Mouse (Mus musculus): Measurements from ENCODE around the gene Socs2. TPM values are rescaled to one million over a fixed set of nuclear protein-coding genes. Genes with fewer than 3 reads are reported as not detected.

Gene Socs2
- polyA plus RNA-seq (2012): 87.6 and 101 TPM in 2 replicates

- no peak for TF ChIP-seq GATA1 (IDR thresholded peaks at IDR 0.05; ENCODE audit: low read length)
These were observed at the start of gene Socs2 for GRCm38 (mm10) chr10:95416685-95417495. TSS of gene Socs2 (minus strand) at chr10:95417180.

- no peak for TF ChIP-seq GATA1 (IDR thresholded peaks at IDR 0.05; ENCODE audit: low read length)
These were observed 48.5 kb upstream of the Socs2 start for GRCm38 (mm10) chr10:95465485-95465896.

- TF ChIP-seq GATA1 (IDR thresholded peaks at IDR 0.05; ENCODE audit: low read length): no peak
These were observed 47.5 kb upstream of the Socs2 start for GRCm38 (mm10) chr10:95464527-95464926.

DNA sequence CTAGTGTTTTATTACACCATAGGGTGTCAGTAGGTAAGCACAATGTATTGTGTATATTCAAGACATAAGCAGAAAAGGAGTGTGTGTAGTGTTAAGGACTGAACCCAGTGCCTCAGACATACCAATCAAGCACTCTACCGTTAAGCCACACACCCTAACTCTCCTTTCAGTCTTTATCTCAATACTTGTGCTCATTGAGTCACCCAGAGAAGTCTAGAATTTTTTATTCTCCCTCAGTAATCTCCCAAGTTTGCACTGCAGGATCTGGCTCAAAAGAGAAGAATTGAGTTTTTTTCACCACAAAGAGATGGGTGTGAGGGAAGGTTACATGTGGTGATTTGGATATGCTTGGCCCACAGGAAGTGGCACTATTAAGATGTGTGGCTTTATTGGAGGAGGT, 45.3 kb upstream of the Socs2 start:
- no peak for TF ChIP-seq GATA1 (IDR thresholded peaks at IDR 0.05; ENCODE audit: low read length)

DNA sequence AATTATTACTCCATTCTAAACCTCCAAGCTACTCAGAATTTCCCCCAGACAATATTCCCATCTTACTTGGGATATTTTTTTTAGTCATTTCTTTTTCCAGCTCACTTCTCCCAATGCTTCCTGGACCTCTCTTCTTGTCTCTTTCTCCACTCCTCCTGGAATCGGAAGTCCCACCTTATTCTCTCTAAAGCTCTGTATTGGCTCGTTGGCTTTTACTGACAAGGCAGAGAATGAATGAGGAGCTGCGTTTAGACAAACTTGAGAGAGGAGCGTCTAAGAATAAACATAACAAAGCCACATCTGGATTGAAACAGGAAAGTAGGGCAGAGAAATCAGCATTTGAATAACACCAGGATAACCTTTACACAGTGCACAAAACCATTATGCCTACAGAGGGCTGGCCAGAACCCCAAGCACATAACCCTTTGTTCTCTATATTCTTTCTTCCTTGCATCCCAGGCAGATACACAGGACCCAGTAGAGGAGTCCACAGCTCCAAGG, 44.1 kb upstream of the Socs2 start:
- TF ChIP-seq GATA1 (IDR thresholded peaks at IDR 0.05; ENCODE audit: low read length): no peak

DNA sequence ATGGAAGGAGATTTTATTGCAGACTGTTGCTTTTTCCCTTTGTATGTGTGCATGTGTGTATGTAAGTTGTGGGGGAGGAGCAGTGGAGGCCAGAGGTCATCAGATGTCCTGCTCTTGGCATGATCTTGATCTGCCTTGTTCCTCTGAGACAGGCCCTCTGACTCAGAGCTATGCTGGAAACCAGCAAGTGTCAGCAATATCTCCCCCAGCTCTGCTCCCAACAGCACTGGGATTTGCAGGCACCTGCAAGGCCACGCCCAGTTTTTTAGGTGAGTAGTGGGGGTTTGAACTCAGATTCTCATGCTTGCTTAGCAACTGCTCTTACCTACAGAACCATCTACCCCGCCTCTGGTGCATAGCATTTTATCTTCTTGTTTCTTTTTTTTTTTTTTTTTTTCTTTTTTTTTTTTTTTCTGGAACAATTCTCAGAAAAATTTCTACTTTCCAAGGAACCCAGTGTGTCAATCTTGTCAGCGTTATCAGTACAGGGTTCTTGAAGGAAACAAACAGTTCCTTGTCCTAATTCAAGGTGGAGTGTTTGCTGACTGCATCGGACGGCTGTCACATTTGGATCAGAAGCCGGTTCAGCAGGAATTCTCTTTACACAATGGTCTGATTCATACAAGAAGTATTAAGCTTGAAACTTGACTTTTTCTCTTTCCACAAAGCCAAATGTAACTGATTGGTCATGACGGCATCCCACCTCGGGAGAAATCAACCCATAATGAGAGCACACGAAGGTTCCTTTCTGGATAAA, 41.2 kb upstream of the Socs2 start:
- no peak for TF ChIP-seq GATA1 (IDR thresholded peaks at IDR 0.05; ENCODE audit: low read length)

GRCm38 (mm10) chr10:95457367-95458049, 40.5 kb upstream of the Socs2 start:
- TF ChIP-seq GATA1 (IDR thresholded peaks at IDR 0.05; ENCODE audit: low read length): no peak

DNA sequence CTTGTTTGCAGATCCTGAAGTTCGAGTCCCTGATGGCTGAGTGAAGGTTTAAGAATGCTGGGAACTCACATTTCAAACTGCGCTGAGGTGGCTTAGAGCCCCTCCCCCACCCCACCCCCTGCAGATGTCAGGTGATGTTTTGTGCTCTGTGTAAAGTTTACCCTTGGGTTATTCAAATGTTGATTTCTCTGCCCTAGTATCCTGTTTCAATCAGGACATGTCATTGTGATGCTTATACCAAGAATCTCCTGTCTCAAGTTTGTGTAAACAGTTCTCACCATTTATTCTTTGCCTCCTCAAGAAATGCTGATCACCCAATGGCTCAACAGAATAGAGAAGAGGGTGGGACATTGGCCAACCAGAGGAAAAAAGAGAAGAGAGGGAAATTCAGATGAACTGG, 39.1 kb upstream of the Socs2 start:
- no peak for TF ChIP-seq GATA1 (IDR thresholded peaks at IDR 0.05; ENCODE audit: low read length)

- no peak for TF ChIP-seq GATA1 (IDR thresholded peaks at IDR 0.05; ENCODE audit: low read length)
These were observed 36.3 kb upstream of the Socs2 start for GRCm38 (mm10) chr10:95453282-95453681.

DNA sequence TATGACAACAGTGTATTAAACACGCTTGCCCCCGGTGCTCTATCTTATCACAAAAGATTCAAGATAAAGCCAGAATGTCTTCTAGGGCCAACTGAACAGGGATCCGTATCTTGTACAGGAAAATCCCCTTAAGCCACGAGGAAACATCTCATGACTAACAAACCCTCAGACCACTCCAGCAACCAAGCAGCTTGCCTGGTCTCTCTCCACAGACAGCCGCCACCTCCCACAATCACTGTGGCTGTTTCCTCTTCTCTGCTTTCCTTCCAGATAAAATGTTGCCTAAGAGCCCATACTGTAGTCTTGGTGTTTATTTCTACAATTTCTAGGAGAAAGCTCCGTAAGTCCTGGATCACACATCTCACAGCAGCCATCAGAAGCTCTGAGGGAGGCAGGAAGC, 32.1 kb upstream of the Socs2 start:
- TF ChIP-seq GATA1 (IDR thresholded peaks at IDR 0.05; ENCODE audit: low read length): no peak

GRCm38 (mm10) chr10:95447954-95448353, 31.0 kb upstream of the Socs2 start:
- TF ChIP-seq GATA1 (IDR thresholded peaks at IDR 0.05; ENCODE audit: low read length): no peak

DNA sequence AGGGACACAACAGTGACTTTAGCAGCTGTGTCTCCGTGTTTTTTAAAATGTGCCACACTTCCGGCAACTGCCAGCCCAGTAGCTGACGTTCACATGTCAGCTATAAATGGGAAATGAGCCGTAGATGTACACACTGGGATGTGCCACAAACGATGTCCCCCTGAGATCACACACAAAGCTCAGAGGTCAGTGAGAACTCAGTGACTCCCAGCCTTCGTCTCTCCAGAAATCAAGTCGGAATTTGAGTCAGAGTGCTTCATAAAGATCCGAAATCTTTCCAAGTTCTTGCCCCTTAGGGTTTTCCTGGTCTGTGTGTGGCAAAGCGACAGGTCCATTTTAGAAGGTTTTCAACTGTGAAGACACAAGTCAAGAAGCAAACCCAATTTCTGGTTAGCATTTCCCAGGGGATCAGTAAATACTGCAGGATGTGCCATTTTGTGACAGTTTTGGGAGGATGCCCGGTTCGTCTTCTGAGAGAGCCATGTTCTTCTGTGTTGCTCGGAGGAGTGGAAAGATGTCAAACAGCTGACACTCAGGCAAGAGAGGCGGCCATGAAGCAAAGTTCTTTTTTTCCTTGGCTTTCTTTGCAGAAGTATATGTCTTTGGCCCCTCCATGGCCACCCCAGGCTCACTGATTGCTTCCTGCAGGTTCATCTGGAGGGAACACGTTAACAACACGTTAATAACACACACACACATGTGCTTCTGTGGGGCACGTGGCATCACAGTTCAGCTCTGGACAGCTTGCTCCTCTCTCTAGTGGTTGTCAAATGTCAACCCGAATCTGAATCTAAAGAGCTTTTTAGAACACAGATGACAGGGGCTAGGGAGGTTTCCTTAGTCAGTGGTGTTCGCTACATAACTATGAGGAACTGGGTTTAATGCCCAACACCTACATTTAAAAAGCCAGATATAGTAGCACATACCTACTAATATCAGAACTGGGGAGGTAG, 28.4 kb upstream of the Socs2 start:
- no peak for TF ChIP-seq GATA1 (IDR thresholded peaks at IDR 0.05; ENCODE audit: low read length)

- TF ChIP-seq GATA1 (IDR thresholded peaks at IDR 0.05; ENCODE audit: low read length): no peak
These were observed 25.4 kb upstream of the Socs2 start for GRCm38 (mm10) chr10:95442334-95442733.

DNA sequence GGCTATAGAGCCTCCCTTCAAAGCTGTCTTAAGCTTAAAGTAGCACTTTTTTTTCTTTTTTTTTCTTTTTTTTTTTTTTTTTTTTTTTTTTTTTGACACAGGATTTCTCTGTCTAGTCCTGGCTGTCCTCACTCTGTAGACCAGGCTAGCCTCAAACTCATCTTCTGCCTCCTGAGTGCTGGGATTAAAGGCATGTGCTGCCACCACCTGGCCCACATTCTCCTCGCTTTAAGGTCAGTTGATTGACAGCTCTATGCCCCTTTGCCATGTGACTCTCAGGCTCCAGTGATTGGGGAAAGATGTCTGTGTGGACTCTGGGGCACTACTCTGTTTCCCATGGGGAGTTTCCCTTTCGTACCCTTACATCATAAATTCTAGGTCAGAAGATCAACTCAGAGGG, 23.6 kb upstream of the Socs2 start:
- no peak for TF ChIP-seq GATA1 (IDR thresholded peaks at IDR 0.05; ENCODE audit: low read length)

All from G1E-ER4 (cell line).